Mouse (Mus musculus) midbrain, postnatal 0 days (tissue): ENCODE measurements around the gene Galr3. TPM values are rescaled to one million over a fixed set of nuclear protein-coding genes. Genes with fewer than 3 reads are reported as not detected.

Source experiments
- ATAC-seq: fragments of 200-750 bp; cut with Nextera tagmentation; 2 replicates; pipeline ENCODE4 v1.8.0; 2017; ENCODE audit warnings: moderate number of reproducible peaks, mild to moderate bottlenecking, moderate TSS enrichment, moderate library complexity; ENCODE audit not compliant: low FRiP score
- DNase-seq: peaks from one replicate; pipeline ENCODE4 v3.0.0-alpha.2; 2015; ENCODE audit warnings: low spot score
- H3K27ac ChIP-seq: fragments of 300-500 bp; sonication (generic); 2 replicates; pipeline ENCODE4 v1.5.1; 2014; ENCODE audit warnings: low read depth, mild to moderate bottlenecking, low read length, mixed read lengths
- H3K27me3 ChIP-seq: fragments of 300-500 bp; sonication (generic); 2 replicates; pipeline ENCODE4 v1.6.1; 2014; ENCODE audit warnings: low read length, control low read depth, mixed read lengths; ENCODE audit not compliant: insufficient read depth
- H3K36me3 ChIP-seq: fragments of 300-500 bp; sonication (generic); 2 replicates; pipeline ENCODE4 v1.6.1; 2014; ENCODE audit warnings: low read length, control low read depth, mixed read lengths; ENCODE audit not compliant: insufficient read depth
- H3K4me1 ChIP-seq: fragments of 300-500 bp; sonication (generic); 2 replicates; pipeline ENCODE4 v1.6.1; 2014; ENCODE audit warnings: mild to moderate bottlenecking, control low read depth, antibody characterized with exemption, low read length, mixed read lengths; ENCODE audit not compliant: insufficient read depth
- H3K4me2 ChIP-seq: fragments of 300-500 bp; sonication (generic); 2 replicates; pipeline ENCODE4 v1.6.1; 2014; ENCODE audit warnings: low read depth, mild to moderate bottlenecking, low read length, mixed read lengths; ENCODE audit not compliant: poor library complexity, severe bottlenecking
- H3K4me3 ChIP-seq: fragments of 300-500 bp; sonication (generic); 2 replicates; pipeline ENCODE4 v1.5.1; 2014; ENCODE audit warnings: low read depth, mild to moderate bottlenecking, low read length, moderate library complexity
- H3K9ac ChIP-seq: fragments of 300-500 bp; sonication (generic); replicated peaks from 2 replicates; pipeline ENCODE4 v1.6.1; 2014; ENCODE audit warnings: mild to moderate bottlenecking, low read length, moderate library complexity, mixed read lengths; ENCODE audit not compliant: poor library complexity, severe bottlenecking
- H3K9me3 ChIP-seq: fragments of 300-500 bp; sonication (generic); 2 replicates; pipeline ENCODE4 v1.6.1; 2016; ENCODE audit warnings: low read length, control low read depth
- CTCF ChIP-seq: IDR thresholded peaks from 2 replicates; pipeline ENCODE4 v1.5.1; 2016; ENCODE audit warnings: antibody characterized with exemption, mild to moderate bottlenecking
- WGBS: fragments of 180-500 bp; shearing (Covaris S2); extraction: QIAGEN DNeasy Blood & Tissue Kit; methylation state at CpG from one replicate; pipeline ENCODE4 v1.1.7; 2014; 5-methylcytosine and 5-hydroxymethylcytosine counted together
- polyA plus RNA-seq: library from polyadenylated mRNA; unstranded; fragments of >200 nt; fragmentation: Nextera tagmentation; extraction: Ambion mirVana; gene quantifications from 2 replicates; pipeline ENCODE4 v1.2.1, GENCODE M21; 2015
- total RNA-seq: library from RNA; depleted of rRNA; stranded (reverse); fragments of >200 nt; gene quantifications from 2 replicates; pipeline ENCODE4 v1.2.3, GENCODE M21; 2014

Galr3 gene
- total and polyA plus RNA-seq, 2 experiments from 2014 or later: 0.25 to 3.9 TPM

DNA sequence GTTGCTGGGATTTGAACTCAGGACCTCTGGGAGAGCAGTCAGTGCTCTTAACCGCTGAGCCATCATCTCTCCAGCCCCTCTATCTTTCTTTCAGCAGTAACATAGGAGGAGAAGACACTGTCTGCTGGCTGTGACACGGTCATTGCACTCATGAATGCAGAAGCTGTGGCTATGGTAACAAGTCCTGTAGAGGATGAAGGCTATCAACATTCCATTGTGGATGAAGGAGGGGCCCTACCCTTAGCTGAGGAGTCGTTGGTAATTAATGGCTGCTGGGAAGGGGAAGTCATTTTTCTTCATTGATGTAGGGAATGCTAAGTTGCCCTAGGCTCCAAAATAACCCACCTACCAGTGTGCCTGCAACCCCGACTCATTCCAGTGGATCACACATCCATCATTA lies 23.5 kb upstream of the Galr3 start:
- no peaks in the 10 kb centered on the region for H3K9me3 ChIP-seq
- no peak overlapping the region for H3K9ac ChIP-seq
- H3K27ac ChIP-seq: no peak overlapping the region
- no peaks in the 10 kb centered on the region for H3K36me3 ChIP-seq
- no peaks in the 10 kb centered on the region for H3K4me1 ChIP-seq
- H3K4me2 ChIP-seq: no peak overlapping the region
- ATAC-seq (no peak), DNase-seq (no peak)
- H3K4me3 ChIP-seq: no peak overlapping the region
- H3K27me3 ChIP-seq: no peaks in the 10 kb centered on the region
- TF ChIP-seq CTCF: no peak
- WGBS: 47% methylated on average over 4 of the region's 4 CpGs

GRCm38 (mm10) chr15:79018886-79019285 lies 22.8 kb upstream of the Galr3 start:
- ATAC-seq (no peak), DNase-seq (peak; percentile 59)
- 60% methylated on average over 3 of the region's 3 CpGs for WGBS
- H3K27ac ChIP-seq: no peak overlapping the region
- no peaks in the 10 kb centered on the region for H3K36me3 ChIP-seq
- H3K9me3 ChIP-seq: no peaks in the 10 kb centered on the region
- no peaks in the 10 kb centered on the region for H3K4me1 ChIP-seq
- no peaks in the 10 kb centered on the region for H3K27me3 ChIP-seq
- no peak overlapping the region for H3K9ac ChIP-seq
- no peak overlapping the region for H3K4me3 ChIP-seq
- peak; percentile 60 for TF ChIP-seq CTCF
- no peak overlapping the region for H3K4me2 ChIP-seq

DNA sequence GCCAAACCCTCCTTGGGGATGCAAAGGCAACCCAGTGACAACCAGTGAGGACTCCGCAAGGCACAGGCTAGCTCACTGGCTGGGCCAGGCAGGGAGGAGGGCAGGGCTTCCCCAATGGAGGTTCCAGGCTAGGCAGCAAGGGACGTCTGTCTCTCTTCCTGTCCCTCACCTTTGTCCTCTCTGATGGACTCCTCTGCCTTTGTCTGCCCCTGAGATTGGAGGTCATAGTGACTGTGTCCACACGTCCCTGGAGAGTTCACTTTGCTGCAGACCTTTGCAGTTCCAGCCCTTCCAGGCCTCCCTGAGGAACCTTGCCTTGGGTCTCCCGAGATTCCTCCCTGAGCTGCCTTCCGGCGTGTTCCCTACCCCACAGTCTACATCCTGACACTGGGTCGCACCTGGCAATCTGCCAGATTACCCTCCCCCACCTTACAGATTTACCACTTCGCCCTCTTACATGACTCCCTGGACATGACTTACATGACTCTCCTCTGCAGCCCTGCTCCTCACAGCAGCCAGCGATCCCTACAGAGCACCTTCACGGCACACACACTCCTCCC lies 18.9 kb upstream of the Galr3 start:
- Histone ChIP-seq H3K36me3 (no peaks in the 10 kb centered on the region), H3K27ac (no peak overlapping the region), H3K4me1 (peaks cover 3% of the 10 kb centered on the region; the same call in 1 of the 2 replicates), H3K27me3 (no peaks in the 10 kb centered on the region), H3K4me3 (no peak overlapping the region), H3K9me3 (no peaks in the 10 kb centered on the region), H3K4me2 (no peak overlapping the region), H3K9ac (no peak overlapping the region)
- ATAC-seq (no peak), DNase-seq (no peak)
- 67% methylated on average over 10 of the region's 10 CpGs for WGBS
- TF ChIP-seq CTCF: no peak

DNA sequence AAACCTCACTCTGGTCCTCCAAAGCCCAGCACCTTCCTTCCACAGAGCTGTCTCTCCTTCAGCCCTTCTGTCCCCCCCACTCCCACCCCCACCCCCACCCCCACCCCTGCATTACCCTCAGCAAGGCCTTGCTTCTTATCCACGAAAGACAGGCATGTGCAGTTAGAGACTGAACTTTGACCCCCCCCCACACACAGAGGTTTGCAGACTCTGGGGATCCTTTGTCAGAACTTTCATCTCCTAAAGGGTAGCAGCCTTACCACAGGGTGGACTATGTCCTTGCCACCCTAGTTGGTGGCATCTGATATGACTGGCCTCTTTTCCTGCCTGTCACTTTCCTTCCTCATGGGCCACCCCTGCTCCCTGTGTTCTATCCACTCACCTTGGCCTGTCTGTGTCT lies 18.3 kb upstream of the Galr3 start:
- WGBS: 67% methylated on average over 1 of the region's 1 CpGs
- H3K9me3 ChIP-seq: no peaks in the 10 kb centered on the region
- no peak for DNase-seq
- no peaks in the 10 kb centered on the region for H3K27me3 ChIP-seq
- H3K9ac ChIP-seq: no peak overlapping the region
- no peaks in the 10 kb centered on the region for H3K36me3 ChIP-seq
- H3K27ac ChIP-seq: no peak overlapping the region
- no peak overlapping the region for H3K4me3 ChIP-seq
- TF ChIP-seq CTCF: no peak
- H3K4me2 ChIP-seq: no peak overlapping the region
- H3K4me1 ChIP-seq: peaks cover 3% of the 10 kb centered on the region; the same call in 1 of the 2 replicates
- ATAC-seq: no peak

DNA sequence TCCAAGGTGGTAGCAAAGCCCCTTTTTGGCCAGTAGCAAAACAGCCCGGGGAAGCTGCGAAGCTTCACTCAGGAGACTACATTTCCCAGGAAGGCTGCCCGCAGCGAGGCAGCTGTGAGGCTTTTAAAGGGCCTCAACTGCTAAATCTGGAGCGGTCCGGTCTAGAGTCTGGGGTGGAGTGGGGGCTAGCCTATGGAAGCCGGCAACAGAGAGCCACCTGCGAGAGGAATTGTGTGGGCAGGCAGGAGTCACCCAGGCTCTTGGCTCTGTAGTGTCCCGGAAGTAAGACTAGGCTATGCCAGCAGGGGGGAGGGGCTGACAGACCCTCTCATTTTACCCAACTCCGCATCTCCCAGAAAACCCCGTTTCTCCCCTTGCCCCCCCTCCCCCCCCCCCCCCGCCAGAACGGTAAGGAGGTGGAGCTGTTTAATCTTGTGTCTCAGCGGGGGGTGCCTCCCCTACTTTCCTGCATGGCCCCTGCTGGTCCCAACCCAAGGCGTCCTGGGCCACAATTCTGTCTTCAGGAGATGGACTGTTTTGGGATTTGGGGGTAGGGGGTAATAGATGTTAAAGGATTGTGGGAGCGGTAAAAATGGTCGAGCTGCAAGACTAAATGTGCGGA lies 15.9 kb upstream of the Galr3 start:
- 0 out of 2 replicates have a peak overlapping the region, but pooled peaks have one; percentile 13 for H3K9ac ChIP-seq
- H3K4me2 ChIP-seq: peak overlapping the region; percentile 36
- WGBS: 10% methylated on average over 16 of the region's 18 CpGs
- no peak for DNase-seq
- H3K27me3 ChIP-seq: no peaks in the 10 kb centered on the region
- peaks cover 10% of the 10 kb centered on the region for H3K4me1 ChIP-seq
- H3K27ac ChIP-seq: no peak overlapping the region
- TF ChIP-seq CTCF: no peak
- ATAC-seq: no peak
- no peaks in the 10 kb centered on the region for H3K36me3 ChIP-seq
- H3K9me3 ChIP-seq: no peaks in the 10 kb centered on the region
- H3K4me3 ChIP-seq: peak overlapping the region; percentile 3; the same call in 1 of the 2 replicates

DNA sequence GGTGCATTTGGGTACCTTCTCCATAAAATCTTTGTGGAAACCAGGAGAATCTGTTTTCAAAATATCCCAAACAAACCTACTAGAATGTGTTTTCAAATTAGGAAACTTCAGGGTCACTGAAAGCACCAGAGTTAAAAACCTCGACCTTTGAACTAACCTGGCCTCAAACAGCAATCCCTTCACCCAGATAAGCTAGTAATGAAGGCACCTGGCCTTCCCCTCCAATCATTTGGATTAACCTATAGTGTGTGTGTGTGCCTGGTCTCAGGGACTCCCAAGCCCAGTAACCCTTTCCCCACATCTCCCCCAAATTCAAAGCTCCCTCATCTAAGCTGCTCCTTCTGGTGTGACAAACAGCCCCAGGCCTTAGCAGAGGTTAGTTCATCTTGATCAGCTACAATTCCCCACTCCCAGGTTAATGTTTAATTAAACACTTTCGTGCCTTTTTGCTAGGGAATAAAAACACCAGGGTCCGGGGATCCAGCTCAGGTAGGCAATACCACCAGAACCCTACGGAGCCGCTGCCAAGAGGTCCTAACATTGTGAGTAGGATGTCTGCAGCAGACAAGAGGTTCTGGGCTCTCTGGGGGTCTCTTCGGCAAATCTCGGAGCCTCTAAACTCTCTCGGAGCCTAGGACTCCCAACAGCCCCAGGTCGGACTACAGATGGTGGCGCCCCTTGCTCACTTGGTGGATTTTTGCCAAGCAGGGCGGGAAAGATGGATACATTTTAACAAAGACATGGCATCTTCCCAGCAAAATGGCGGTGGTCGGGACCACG lies 15.0 kb upstream of the Galr3 start:
- H3K27ac ChIP-seq: no peak overlapping the region
- no peak for TF ChIP-seq CTCF

More for the DNA sequence above, 15.0 kb upstream of the Galr3 start:
- no peak overlapping the region for H3K9ac ChIP-seq
- peak overlapping the region; percentile 74; the same call in 1 of the 2 replicates for H3K4me3 ChIP-seq
- H3K4me1 ChIP-seq: peaks cover 10% of the 10 kb centered on the region
- no peaks in the 10 kb centered on the region for H3K27me3 ChIP-seq
- 43% methylated on average over 14 of the region's 14 CpGs for WGBS
- ATAC-seq (no peak), DNase-seq (peak; percentile 68)
- peak overlapping the region; percentile 97 for H3K4me2 ChIP-seq
- H3K36me3 ChIP-seq: no peaks in the 10 kb centered on the region
- no peaks in the 10 kb centered on the region for H3K9me3 ChIP-seq
